Mouse (Mus musculus) erythroblast, embryonic 14.5 days (primary cell): ENCODE data around the gene Lat2. TPM values are rescaled to one million over a fixed set of nuclear protein-coding genes. Genes with fewer than 3 reads are reported as not detected.

Source experiments
- H3K27me3 ChIP-seq: 2 replicates; pipeline ENCODE4 v1.6.1; 2012; ENCODE audit warnings: inconsistent platforms; ENCODE audit not compliant: control insufficient read depth
- H3K36me3 ChIP-seq: 2 replicates; pipeline ENCODE4 v1.6.1; 2012; ENCODE audit warnings: mild to moderate bottlenecking, inconsistent platforms; ENCODE audit not compliant: control insufficient read depth
- H3K4me1 ChIP-seq: 2 replicates; pipeline ENCODE4 v1.6.1; 2012; ENCODE audit warnings: inconsistent platforms; ENCODE audit not compliant: control insufficient read depth
- H3K4me3 ChIP-seq: replicated peaks from 2 replicates; pipeline ENCODE3; 2012; ENCODE audit warnings: moderate library complexity, mild to moderate bottlenecking, inconsistent platforms
- H3K9me3 ChIP-seq: 2 replicates; pipeline ENCODE4 v1.6.1; 2012; ENCODE audit warnings: low read length, inconsistent platforms, mixed read lengths; ENCODE audit not compliant: control insufficient read depth
- GATA1 ChIP-seq: IDR thresholded peaks from 2 replicates; pipeline ENCODE4 v1.6.1; 2012; ENCODE audit warnings: low read length, inconsistent platforms, mixed read lengths
- TAL1 ChIP-seq: IDR thresholded peaks from 3 replicates; pipeline ENCODE4 v1.6.1; 2012; ENCODE audit warnings: low read length, inconsistent platforms, mixed read lengths
- polyA plus RNA-seq: library from polyadenylated mRNA; stranded (reverse); fragments of >175 nt; gene quantifications from 2 replicates; pipeline ENCODE4 v1.2.3, GENCODE M21; 2012

Gene Lat2
- polyA plus RNA-seq, 1 experiment = 0.16 TPM

- H3K27me3 ChIP-seq = no peaks in the 10 kb centered on the region
- no peaks in the 10 kb centered on the region for H3K9me3 ChIP-seq
- peaks cover 7% of the 10 kb centered on the region for H3K36me3 ChIP-seq
- no peak overlapping the region for H3K4me3 ChIP-seq
- peaks cover 2% of the 10 kb centered on the region; the same call in 1 of the 2 replicates for H3K4me1 ChIP-seq
- TF ChIP-seq TAL1 = no peak
- TF ChIP-seq GATA1 = no peak
Observed at GRCm38 (mm10) chr5:134604376-134604775, 10.4 kb downstream of the Lat2 start.

- peaks cover 14% of the 10 kb centered on the region for H3K4me1 ChIP-seq
- H3K36me3 ChIP-seq = peaks cover 73% of the 10 kb centered on the region
- H3K4me3 ChIP-seq = no peak overlapping the region
- TF ChIP-seq GATA1 (no peak), TAL1 (no peak)
- no peaks in the 10 kb centered on the region for H3K27me3 ChIP-seq
- H3K9me3 ChIP-seq = no peaks in the 10 kb centered on the region
Observed at GRCm38 (mm10) chr5:134597711-134598110, 17.1 kb downstream of the Lat2 start.

GRCm38 (mm10) chr5:134593093-134593492 is 21.7 kb downstream of the Lat2 start:
- TF ChIP-seq TAL1 = peak; percentile 77
- TF ChIP-seq GATA1 = peak; percentile 33; the same call in 1 of the 2 replicates
- Histone ChIP-seq H3K4me1 (peaks cover 30% of the 10 kb centered on the region), H3K27me3 (no peaks in the 10 kb centered on the region), H3K4me3 (peak overlapping the region; percentile 23), H3K9me3 (no peaks in the 10 kb centered on the region), H3K36me3 (peaks cover 98% of the 10 kb centered on the region)

- TF ChIP-seq TAL1 = no peak
- TF ChIP-seq GATA1 = no peak
- Histone ChIP-seq H3K27me3 (no peaks in the 10 kb centered on the region), H3K36me3 (peaks cover 95% of the 10 kb centered on the region), H3K4me3 (no peak overlapping the region), H3K9me3 (no peaks in the 10 kb centered on the region), H3K4me1 (peaks cover 30% of the 10 kb centered on the region)
Observed at GRCm38 (mm10) chr5:134592026-134592581, 22.7 kb downstream of the Lat2 start.

- Histone ChIP-seq H3K4me3 (no peak overlapping the region), H3K4me1 (peaks cover 40% of the 10 kb centered on the region), H3K27me3 (no peaks in the 10 kb centered on the region), H3K36me3 (peaks cover 94% of the 10 kb centered on the region), H3K9me3 (no peaks in the 10 kb centered on the region)
- TF ChIP-seq GATA1 = no peak
- TF ChIP-seq TAL1 = no peak
Observed at GRCm38 (mm10) chr5:134589900-134590299, 24.9 kb downstream of the Lat2 start.

- no peak for TF ChIP-seq GATA1
- TF ChIP-seq TAL1 = no peak
- Histone ChIP-seq H3K9me3 (no peaks in the 10 kb centered on the region), H3K4me1 (peaks cover 34% of the 10 kb centered on the region), H3K36me3 (peaks cover 54% of the 10 kb centered on the region), H3K4me3 (no peak overlapping the region), H3K27me3 (no peaks in the 10 kb centered on the region)
Observed at GRCm38 (mm10) chr5:134584798-134585197, 30.0 kb downstream of the Lat2 start.

GRCm38 (mm10) chr5:134583884-134584213 is 31.0 kb downstream of the Lat2 start:
- Histone ChIP-seq H3K4me1 (peaks cover 34% of the 10 kb centered on the region), H3K36me3 (peaks cover 46% of the 10 kb centered on the region), H3K4me3 (peak overlapping the region; percentile 83), H3K27me3 (no peaks in the 10 kb centered on the region), H3K9me3 (no peaks in the 10 kb centered on the region)
- TF ChIP-seq TAL1 = no peak
- TF ChIP-seq GATA1 = no peak

- TF ChIP-seq GATA1 = no peak
- TF ChIP-seq TAL1 = no peak
- H3K4me1 ChIP-seq = peaks cover 34% of the 10 kb centered on the region
- H3K36me3 ChIP-seq = peaks cover 40% of the 10 kb centered on the region
Observed at GRCm38 (mm10) chr5:134583006-134583883, 31.6 kb downstream of the Lat2 start.

GRCm38 (mm10) chr5:134582221-134582907 is 32.5 kb downstream of the Lat2 start:
- peaks cover 34% of the 10 kb centered on the region for H3K36me3 ChIP-seq
- peak overlapping the region; percentile 83 for H3K4me3 ChIP-seq
- no peaks in the 10 kb centered on the region for H3K27me3 ChIP-seq
- TF ChIP-seq TAL1 (no peak), GATA1 (no peak)
- peaks cover 36% of the 10 kb centered on the region for H3K4me1 ChIP-seq
- no peaks in the 10 kb centered on the region for H3K9me3 ChIP-seq

More at GRCm38 (mm10) chr5:134583006-134583883, 31.6 kb downstream of the Lat2 start:
- Histone ChIP-seq H3K4me3 (peak overlapping the region; percentile 83), H3K9me3 (no peaks in the 10 kb centered on the region), H3K27me3 (no peaks in the 10 kb centered on the region)
